Mouse (Mus musculus): ENCODE data around the gene Krt34. TPM values are rescaled to one million over a fixed set of nuclear protein-coding genes. Genes with fewer than 3 reads are reported as not detected.

The Krt34 gene
- polyA plus RNA-seq, 1 experiment from 2014 or later, result not detected

GRCm38 (mm10) chr11:100050451-100050850 is 9.1 kb upstream of the Krt34 start, which contains the start of gene Krt31:
Krt31 (minus strand) TSS chr11:100050551.
- no peak within 1 kb of the TSS for H3K4me3 ChIP-seq (ENCODE audit: low read depth, low read length)
- 79% methylated on average over 2 of the region's 3 CpGs for WGBS

GRCm38 (mm10) chr11:100047193-100047592 is 5.8 kb upstream of the Krt34 start:
- Histone ChIP-seq H3K27ac (ENCODE audit: low read depth, low read length) (no peak overlapping the region), H3K9me3 (ENCODE audit: control insufficient read depth, low read length) (no peaks in the 10 kb centered on the region), H3K4me3 (ENCODE audit: low read depth, low read length) (no peak overlapping the region), H3K4me2 (replicated peaks; ENCODE audit: low read depth, low read length) (no peak overlapping the region), H3K4me1 (replicated peaks; ENCODE audit: control insufficient read depth, insufficient read depth, low read length) (no peaks in the 10 kb centered on the region), H3K9ac (ENCODE audit: low read depth, low read length) (no peak overlapping the region), H3K27me3 (ENCODE audit: control insufficient read depth, insufficient read depth, low read length) (no peaks in the 10 kb centered on the region), H3K36me3 (ENCODE audit: control insufficient read depth, insufficient read depth, low read length) (no peaks in the 10 kb centered on the region)
- DNase-seq (ENCODE audit: low spot score) (no peak), ATAC-seq (ENCODE audit: low FRiP score) (no peak)
- WGBS, result 98% methylated on average over 2 of the region's 2 CpGs

More at GRCm38 (mm10) chr11:100050451-100050850, 9.1 kb upstream of the Krt34 start, which contains the start of gene Krt31:
- Histone ChIP-seq H3K36me3 (ENCODE audit: control insufficient read depth, insufficient read depth, low read length) (no peaks in the 10 kb centered on the region), H3K4me1 (replicated peaks; ENCODE audit: control insufficient read depth, insufficient read depth, low read length) (no peaks in the 10 kb centered on the region), H3K9me3 (ENCODE audit: control insufficient read depth, low read length) (no peaks in the 10 kb centered on the region), H3K9ac (ENCODE audit: low read depth, low read length) (no peak within 1 kb of the TSS), H3K27ac (ENCODE audit: low read depth, low read length) (no peak within 1 kb of the TSS), H3K4me2 (replicated peaks; ENCODE audit: low read depth, low read length) (no peak within 1 kb of the TSS), H3K27me3 (ENCODE audit: control insufficient read depth, insufficient read depth, low read length) (no peaks in the 10 kb centered on the region)
- ATAC-seq (ENCODE audit: low FRiP score), result no peak
- no peak for DNase-seq (ENCODE audit: low spot score)

GRCm38 (mm10) chr11:100046303-100046866 is 5.0 kb upstream of the Krt34 start:
- WGBS, result 89% methylated on average over 6 of the region's 6 CpGs
- DNase-seq (ENCODE audit: low spot score) (no peak), ATAC-seq (ENCODE audit: low FRiP score) (no peak)
- no peaks in the 10 kb centered on the region for H3K27me3 ChIP-seq (ENCODE audit: control insufficient read depth, insufficient read depth, low read length)
- H3K27ac ChIP-seq (ENCODE audit: low read depth, low read length), result no peak overlapping the region
- no peak overlapping the region for H3K4me2 ChIP-seq (replicated peaks; ENCODE audit: low read depth, low read length)
- H3K4me3 ChIP-seq (ENCODE audit: low read depth, low read length), result no peak overlapping the region
- H3K4me1 ChIP-seq (replicated peaks; ENCODE audit: control insufficient read depth, insufficient read depth, low read length), result no peaks in the 10 kb centered on the region
- no peak overlapping the region for H3K9ac ChIP-seq (ENCODE audit: low read depth, low read length)
- no peaks in the 10 kb centered on the region for H3K9me3 ChIP-seq (ENCODE audit: control insufficient read depth, low read length)
- no peaks in the 10 kb centered on the region for H3K36me3 ChIP-seq (ENCODE audit: control insufficient read depth, insufficient read depth, low read length)

GRCm38 (mm10) chr11:100029768-100030167 is 11.6 kb downstream of the Krt34 start, which contains the start of gene Krt33b:
Krt33b (minus strand) TSS chr11:100029868.
- H3K4me1 ChIP-seq (replicated peaks; ENCODE audit: control insufficient read depth, insufficient read depth, low read length), result no peaks in the 10 kb centered on the region
- WGBS, result 83% methylated on average over 6 of the region's 6 CpGs
- no peaks in the 10 kb centered on the region for H3K27me3 ChIP-seq (ENCODE audit: control insufficient read depth, insufficient read depth, low read length)
- H3K9ac ChIP-seq (ENCODE audit: low read depth, low read length), result no peak within 1 kb of the TSS
- H3K36me3 ChIP-seq (ENCODE audit: control insufficient read depth, insufficient read depth, low read length), result no peaks in the 10 kb centered on the region
- no peak within 1 kb of the TSS for H3K27ac ChIP-seq (ENCODE audit: low read depth, low read length)
- no peak within 1 kb of the TSS for H3K4me2 ChIP-seq (replicated peaks; ENCODE audit: low read depth, low read length)
- ATAC-seq (ENCODE audit: low FRiP score), result no peak
- H3K9me3 ChIP-seq (ENCODE audit: control insufficient read depth, low read length), result no peaks in the 10 kb centered on the region
- DNase-seq (ENCODE audit: low spot score), result no peak
- no peak within 1 kb of the TSS for H3K4me3 ChIP-seq (ENCODE audit: low read depth, low read length)

GRCm38 (mm10) chr11:100021438-100021837 is 19.9 kb downstream of the Krt34 start:
- H3K9ac ChIP-seq (ENCODE audit: low read depth, low read length), result no peak overlapping the region
- ATAC-seq (ENCODE audit: low FRiP score) (no peak), DNase-seq (ENCODE audit: low spot score) (no peak)
- 89% methylated on average over 5 of the region's 5 CpGs for WGBS
- H3K4me2 ChIP-seq (replicated peaks; ENCODE audit: low read depth, low read length), result no peak overlapping the region
- no peak overlapping the region for H3K27ac ChIP-seq (ENCODE audit: low read depth, low read length)
- no peaks in the 10 kb centered on the region for H3K9me3 ChIP-seq (ENCODE audit: control insufficient read depth, low read length)
- H3K4me1 ChIP-seq (replicated peaks; ENCODE audit: control insufficient read depth, insufficient read depth, low read length), result no peaks in the 10 kb centered on the region
- H3K27me3 ChIP-seq (ENCODE audit: control insufficient read depth, insufficient read depth, low read length), result no peaks in the 10 kb centered on the region
- H3K36me3 ChIP-seq (ENCODE audit: control insufficient read depth, insufficient read depth, low read length), result no peaks in the 10 kb centered on the region
- no peak overlapping the region for H3K4me3 ChIP-seq (ENCODE audit: low read depth, low read length)

GRCm38 (mm10) chr11:100019466-100019865 is 21.9 kb downstream of the Krt34 start:
- Histone ChIP-seq H3K4me1 (replicated peaks; ENCODE audit: control insufficient read depth, insufficient read depth, low read length) (no peaks in the 10 kb centered on the region), H3K9ac (ENCODE audit: low read depth, low read length) (no peak overlapping the region), H3K27ac (ENCODE audit: low read depth, low read length) (no peak overlapping the region), H3K4me2 (replicated peaks; ENCODE audit: low read depth, low read length) (no peak overlapping the region), H3K36me3 (ENCODE audit: control insufficient read depth, insufficient read depth, low read length) (no peaks in the 10 kb centered on the region), H3K27me3 (ENCODE audit: control insufficient read depth, insufficient read depth, low read length) (no peaks in the 10 kb centered on the region), H3K9me3 (ENCODE audit: control insufficient read depth, low read length) (no peaks in the 10 kb centered on the region), H3K4me3 (ENCODE audit: low read depth, low read length) (no peak overlapping the region)
- DNase-seq (ENCODE audit: low spot score) (no peak), ATAC-seq (ENCODE audit: low FRiP score) (no peak)
- WGBS, result 96% methylated on average over 1 of the region's 1 CpGs

- 78% methylated on average over 3 of the region's 4 CpGs for WGBS
- no peak within 1 kb of the TSS for H3K9ac ChIP-seq (ENCODE audit: low read depth, low read length)
- H3K4me3 ChIP-seq (ENCODE audit: low read depth, low read length), result no peak within 1 kb of the TSS
- no peaks in the 10 kb centered on the region for H3K27me3 ChIP-seq (ENCODE audit: control insufficient read depth, insufficient read depth, low read length)
- no peak within 1 kb of the TSS for H3K27ac ChIP-seq (ENCODE audit: low read depth, low read length)
- no peak for ATAC-seq (ENCODE audit: low FRiP score)
- no peaks in the 10 kb centered on the region for H3K4me1 ChIP-seq (replicated peaks; ENCODE audit: control insufficient read depth, insufficient read depth, low read length)
- H3K9me3 ChIP-seq (ENCODE audit: control insufficient read depth, low read length), result no peaks in the 10 kb centered on the region
- no peak for DNase-seq (ENCODE audit: low spot score)
- no peak within 1 kb of the TSS for H3K4me2 ChIP-seq (replicated peaks; ENCODE audit: low read depth, low read length)
- H3K36me3 ChIP-seq (ENCODE audit: control insufficient read depth, insufficient read depth, low read length), result no peaks in the 10 kb centered on the region
Measured at GRCm38 (mm10) chr11:100016112-100016511, 25.2 kb downstream of the Krt34 start, which contains the start of gene Krt33a. Krt33a (minus strand) TSS chr11:100016212.

- Histone ChIP-seq H3K27me3 (ENCODE audit: control insufficient read depth, insufficient read depth, low read length) (no peaks in the 10 kb centered on the region), H3K36me3 (ENCODE audit: control insufficient read depth, insufficient read depth, low read length) (no peaks in the 10 kb centered on the region), H3K4me2 (replicated peaks; ENCODE audit: low read depth, low read length) (no peak overlapping the region), H3K4me3 (ENCODE audit: low read depth, low read length) (no peak overlapping the region), H3K27ac (ENCODE audit: low read depth, low read length) (no peak overlapping the region), H3K4me1 (replicated peaks; ENCODE audit: control insufficient read depth, insufficient read depth, low read length) (no peaks in the 10 kb centered on the region), H3K9ac (ENCODE audit: low read depth, low read length) (no peak overlapping the region), H3K9me3 (ENCODE audit: control insufficient read depth, low read length) (no peaks in the 10 kb centered on the region)
- DNase-seq (ENCODE audit: low spot score), result no peak
- WGBS, result 85% methylated on average over 4 of the region's 4 CpGs
- ATAC-seq (ENCODE audit: low FRiP score), result no peak
Measured at GRCm38 (mm10) chr11:100013691-100014171, 27.6 kb downstream of the Krt34 start.

GRCm38 (mm10) chr11:100010682-100011081 is 30.7 kb downstream of the Krt34 start:
- Histone ChIP-seq H3K9ac (ENCODE audit: low read depth, low read length) (no peak overlapping the region), H3K27me3 (ENCODE audit: control insufficient read depth, insufficient read depth, low read length) (no peaks in the 10 kb centered on the region), H3K9me3 (ENCODE audit: control insufficient read depth, low read length) (no peaks in the 10 kb centered on the region), H3K27ac (ENCODE audit: low read depth, low read length) (no peak overlapping the region), H3K4me1 (replicated peaks; ENCODE audit: control insufficient read depth, insufficient read depth, low read length) (no peaks in the 10 kb centered on the region), H3K4me2 (replicated peaks; ENCODE audit: low read depth, low read length) (no peak overlapping the region), H3K36me3 (ENCODE audit: control insufficient read depth, insufficient read depth, low read length) (no peaks in the 10 kb centered on the region), H3K4me3 (ENCODE audit: low read depth, low read length) (no peak overlapping the region)
- ATAC-seq (ENCODE audit: low FRiP score), result no peak
- no peak for DNase-seq (ENCODE audit: low spot score)
- 90% methylated on average over 5 of the region's 5 CpGs for WGBS

Measured in hindbrain, embryonic 11.5 days (tissue).